Mouse (Mus musculus) embryo, embryonic 11 days (tissue): ENCODE results near the gene Sub1.

Source experiments
- DNase-seq: peaks from one replicate; pipeline ENCODE4 v3.0.0-alpha.2; 2015

Gene Sub1

GRCm38 (mm10) chr15:11963791-11964525 is 32.8 kb downstream of the Sub1 start:
- DNase-seq: no peak

GRCm38 (mm10) chr15:11959716-11960115 is 37.1 kb downstream of the Sub1 start:
- DNase-seq: no peak

- no peak for DNase-seq
Measured at GRCm38 (mm10) chr15:11956129-11956528, 40.7 kb downstream of the Sub1 start.

- no peak for DNase-seq
Measured at GRCm38 (mm10) chr15:11954190-11954589, 42.6 kb downstream of the Sub1 start.

GRCm38 (mm10) chr15:11952159-11952558 is 44.6 kb downstream of the Sub1 start:
- no peak for DNase-seq

- no peak for DNase-seq
Measured at GRCm38 (mm10) chr15:11951181-11951580, 45.6 kb downstream of the Sub1 start.

GRCm38 (mm10) chr15:11950144-11950543 is 46.6 kb downstream of the Sub1 start:
- DNase-seq: no peak

- DNase-seq: no peak
Measured at GRCm38 (mm10) chr15:11949490-11949889, 47.3 kb downstream of the Sub1 start.

- DNase-seq: peak; percentile 20
Measured at GRCm38 (mm10) chr15:11940855-11941254, 55.9 kb downstream of the Sub1 start.
